Comparison of ENCODE assay signal across 8 mouse cellular contexts in the genomic region with DNA sequence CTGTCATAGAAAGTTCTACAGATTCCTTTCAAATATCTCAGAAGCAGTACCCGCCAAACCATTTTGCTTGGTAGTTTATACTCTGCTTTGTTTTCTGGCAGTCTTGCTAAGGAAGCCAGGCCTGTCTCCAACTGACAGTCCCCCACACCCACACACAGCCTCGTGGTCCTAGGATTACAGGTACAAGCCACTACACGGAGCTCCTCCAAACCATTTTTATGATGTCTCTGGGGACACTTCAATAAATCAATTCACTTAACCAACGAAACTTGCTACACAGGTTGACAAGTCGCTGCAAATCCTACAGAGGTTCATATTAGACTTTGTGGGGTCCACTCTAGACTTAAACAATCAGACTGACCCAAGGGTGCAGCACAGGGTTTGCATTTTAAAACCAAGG. TPM values are rescaled to one million over a fixed set of nuclear protein-coding genes. Genes with fewer than 3 reads are reported as not detected.
A peak's percentile ranks its signal among the peaks of the same experiment; 100 is the strongest.
DNase-seq lines count a peak whose midpoint lies in the region; ATAC-seq and TF ChIP-seq lines count a peak whose summit lies in the region.

No protein-coding gene starts in this region.

- peak overlapping the region; percentile 73 for H3K9ac ChIP-seq in heart, embryonic 15.5 days
- H3K9ac ChIP-seq in forebrain, postnatal 0 days, result peak overlapping the region; percentile 87

- no peaks in the 10 kb centered on the region for H3K27me3 ChIP-seq in heart, embryonic 15.5 days
- no peaks in the 10 kb centered on the region for H3K27me3 ChIP-seq in G1E (ENCODE audit: insufficient read depth, low read length)
- H3K27me3 ChIP-seq in forebrain, postnatal 0 days (ENCODE audit: insufficient read depth, low read length), result no peaks in the 10 kb centered on the region

- peaks cover 17% of the 10 kb centered on the region for H3K4me1 ChIP-seq in heart, embryonic 15.5 days (replicated peaks)
- H3K4me1 ChIP-seq in G1E (ENCODE audit: insufficient read depth, low read depth, low read length), result peaks cover 43% of the 10 kb centered on the region
- peaks cover 11% of the 10 kb centered on the region for H3K4me1 ChIP-seq in forebrain, postnatal 0 days (ENCODE audit: insufficient read depth)

- no peak for DNase-seq in heart, adult 18-20 months
- no peak for DNase-seq in G1E (ENCODE audit: low spot score)
- no peak for DNase-seq in forebrain, postnatal 0 days
- peak; percentile 28 for DNase-seq in mesoderm, embryonic 11.5 days (ENCODE audit: low read depth, low spot score)
- no peak for DNase-seq in adrenal gland, adult 8-10 months
- DNase-seq in urinary bladder, postnatal 10 days (ENCODE audit: low spot score), result no peak

- no peaks in the 10 kb centered on the region for H3K36me3 ChIP-seq in heart, embryonic 15.5 days
- H3K36me3 ChIP-seq in G1E (replicated peaks), result peaks cover 28% of the 10 kb centered on the region
- no peaks in the 10 kb centered on the region for H3K36me3 ChIP-seq in forebrain, postnatal 0 days (ENCODE audit: insufficient read depth)

- no peak for TF ChIP-seq CTCF in G1E (IDR thresholded peaks at IDR 0.05; ENCODE audit: low read depth, low read length)
- TF ChIP-seq CTCF in forebrain, postnatal 0 days (IDR thresholded peaks at IDR 0.05; ENCODE audit: low read depth), result no peak

- peak overlapping the region; percentile 97 for H3K4me3 ChIP-seq in heart, embryonic 15.5 days
- peak overlapping the region; percentile 84 for H3K4me3 ChIP-seq in G1E (ENCODE audit: low read depth, low read length)
- peak overlapping the region; percentile 72 for H3K4me3 ChIP-seq in forebrain, postnatal 0 days (ENCODE audit: low read depth, low read length)

- no peaks in the 10 kb centered on the region for H3K9me3 ChIP-seq in heart, embryonic 15.5 days (replicated peaks)
- H3K9me3 ChIP-seq in G1E (replicated peaks), result no peaks in the 10 kb centered on the region
- H3K9me3 ChIP-seq in forebrain, postnatal 0 days (ENCODE audit: low read length), result no peaks in the 10 kb centered on the region

- no peak overlapping the region for H3K27ac ChIP-seq in heart, embryonic 15.5 days
- peak overlapping the region; percentile 95; the same call in 1 of the 2 replicates for H3K27ac ChIP-seq in forebrain, postnatal 0 days (ENCODE audit: low read depth, low read length)

- 23% methylated on average over 5 of the region's 5 CpGs for WGBS in heart, embryonic 15.5 days
- WGBS in forebrain, postnatal 0 days, result 26% methylated on average over 5 of the region's 5 CpGs

- H3K4me2 ChIP-seq in heart, embryonic 15.5 days, result peak overlapping the region; percentile 78
- peak overlapping the region; percentile 61 for H3K4me2 ChIP-seq in forebrain, postnatal 0 days (ENCODE audit: low read depth)

- ATAC-seq in heart, embryonic 15.5 days (replicated peaks; ENCODE audit: insufficient number of reproducible peaks, insufficient read depth, low FRiP score, low read depth), result no peak
- ATAC-seq in G1E (ENCODE audit: extremely low read depth, insufficient number of reproducible peaks, low FRiP score, poor library complexity, severe bottlenecking), result no peak
- ATAC-seq in forebrain, postnatal 0 days, result no peak
- no peak for ATAC-seq in megakaryocyte progenitor cell, adult 5-6 weeks (replicated peaks; ENCODE audit: poor library complexity)

RNA-seq across cellular contexts. Expression of a gene that starts 1.3 kb away (rescaled TPM):
- polyA plus RNA-seq in heart, embryonic 15.5 days (2015; fragmentation: Nextera tagmentation; extraction: Ambion mirVana), result 20.3 and 22.4 TPM in 2 replicates
- 10 to 100 TPM; 10.9 to 11.7 TPM for total RNA-seq in heart, adult 18-20 months (2021)
- 136 and 144 TPM in 2 replicates for total RNA-seq in G1E (2014; fragmentation: Nextera tagmentation)
- total RNA-seq in G1E (2017), result 114 and 123 TPM in 2 replicates
- 12.0 and 14.9 TPM in 2 replicates for polyA plus RNA-seq in G1E (2012)
- 53.5 and 55.8 TPM in 2 replicates for total RNA-seq in forebrain, postnatal 0 days (2014; rRNA removed)
- 26.2 and 32.0 TPM in 2 replicates for polyA plus RNA-seq in forebrain, postnatal 0 days (2015; fragmentation: Nextera tagmentation; extraction: Ambion mirVana)
- 39.4 and 41.1 TPM in 2 replicates for total RNA-seq in megakaryocyte progenitor cell, adult 5-6 weeks (2015)
- 31.6 and 35.4 TPM in 2 replicates for total RNA-seq in megakaryocyte progenitor cell, adult 5-6 weeks (2017)
- total RNA-seq in adrenal gland, adult 8-10 months (2022), result 10 to 100 TPM; 20.4 to 30.0 (median 22.5) TPM

RNA-seq across cellular contexts. Expression of a gene that starts 1.3 kb away (rescaled TPM):
- 33.6 and 35.2 TPM in 2 replicates for polyA plus RNA-seq in heart, embryonic 15.5 days (2015; fragmentation: Nextera tagmentation; extraction: Ambion mirVana)
- 10 to 100 TPM; 19.7 to 22.0 TPM for total RNA-seq in heart, adult 18-20 months (2021)
- 53.3 and 65.7 TPM in 2 replicates for total RNA-seq in G1E (2014; fragmentation: Nextera tagmentation)
- 81.1 and 103 TPM in 2 replicates for total RNA-seq in G1E (2017)
- 103 and 122 TPM in 2 replicates for polyA plus RNA-seq in G1E (2012)
- 44.5 and 51.4 TPM in 2 replicates for total RNA-seq in forebrain, postnatal 0 days (2014; rRNA removed)
- polyA plus RNA-seq in forebrain, postnatal 0 days (2015; fragmentation: Nextera tagmentation; extraction: Ambion mirVana), result 71.5 and 79.9 TPM in 2 replicates
- total RNA-seq in megakaryocyte progenitor cell, adult 5-6 weeks (2015), result 35.3 and 40.4 TPM in 2 replicates
- 102 and 135 TPM in 2 replicates for total RNA-seq in megakaryocyte progenitor cell, adult 5-6 weeks (2017)
- 10 to 100 TPM; 35.4 to 45.5 (median 42.4) TPM for total RNA-seq in adrenal gland, adult 8-10 months (2022)
